Mouse (Mus musculus) gastrocnemius, adult 2 months (tissue): Measurements from ENCODE around the gene Tmem218. TPM values are rescaled to one million over a fixed set of nuclear protein-coding genes. Genes with fewer than 3 reads are reported as not detected.

Source experiments
- DNase-seq: peaks from one replicate; pipeline ENCODE4 v3.0.0; 2022
- H3K27ac ChIP-seq: fragments of 200-600 bp; 2 replicates; pipeline ENCODE4 v1.8.1; 2022; ENCODE audit warnings: mild to moderate bottlenecking
- H3K4me3 ChIP-seq: fragments of 200-600 bp; 2 replicates; pipeline ENCODE4 v1.8.1; 2022; ENCODE audit warnings: mild to moderate bottlenecking, moderate library complexity
- CTCF ChIP-seq: fragments of 200-600 bp; IDR thresholded peaks from 2 replicates; pipeline ENCODE4 v1.8.1; 2022; ENCODE audit warnings: antibody characterized with exemption, mild to moderate bottlenecking, moderate library complexity
- intact Hi-C: fragments of 180-260 bp; cut with DNase I; formaldehyde crosslinking; loops from one replicate; pipeline ENCODE4 v1.15.1; 2025
- long read RNA-seq, 2 experiments: library from polyadenylated mRNA; stranded (forward); transcript quantifications; one replicate each; pipeline ENCODE4 v2.0.0; 2021
- total RNA-seq, 2 experiments: library from RNA; stranded (reverse); gene quantifications; 2 replicates each; pipeline ENCODE4 v1.2.3; 2021

Gene Tmem218
- total RNA-seq, result 1 to 10 TPM; 2.5 to 4.2 TPM
- long read RNA-seq, experiment 1, partial matches to known transcripts, result 3 of 8 reads
- long read RNA-seq, experiment 1, other reads (novel, unspliced or antisense), result 1 of 8 reads
- long read RNA-seq, experiment 2, partial matches to known transcripts, result 0 of 6 reads
- long read RNA-seq, experiment 2, other reads (novel, unspliced or antisense), result 2 of 6 reads

GRCm38 (mm10) chr9:37207929-37208411 is at the start of gene Tmem218:
Gene Tmem218, plus strand, starts transcription at chr9:37208223.
- peak within 1 kb of the TSS; percentile 84 for H3K4me3 ChIP-seq
- peak within 1 kb of the TSS; percentile 95 for H3K27ac ChIP-seq
- intact Hi-C loops, result no loop called here
- DNase-seq, result peak; percentile 92
- no peak for TF ChIP-seq CTCF

DNA sequence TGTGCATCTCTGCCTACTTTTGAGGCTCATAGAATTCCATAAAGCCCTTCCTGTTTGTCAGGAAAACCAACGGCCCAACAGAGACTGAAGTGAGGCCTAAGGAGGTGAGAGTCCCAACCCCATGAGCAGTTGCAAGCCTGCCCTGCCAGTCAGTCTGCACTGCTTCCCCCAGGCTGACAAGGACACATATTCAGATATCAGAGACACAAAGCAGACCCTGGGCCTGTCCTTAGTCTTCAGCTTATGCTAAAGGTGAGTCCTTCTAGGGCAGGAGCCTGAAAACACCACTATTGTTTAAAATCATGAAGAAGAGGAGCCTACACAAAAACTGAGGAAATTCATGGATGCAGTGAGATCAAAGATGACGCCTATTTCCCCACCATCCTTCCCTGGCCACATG is 47.3 kb upstream of the Tmem218 start:
- Histone ChIP-seq H3K27ac (no peak overlapping the region), H3K4me3 (no peak overlapping the region)
- no peak for DNase-seq
- no peak for TF ChIP-seq CTCF
- intact Hi-C loops, result no loop called here

DNA sequence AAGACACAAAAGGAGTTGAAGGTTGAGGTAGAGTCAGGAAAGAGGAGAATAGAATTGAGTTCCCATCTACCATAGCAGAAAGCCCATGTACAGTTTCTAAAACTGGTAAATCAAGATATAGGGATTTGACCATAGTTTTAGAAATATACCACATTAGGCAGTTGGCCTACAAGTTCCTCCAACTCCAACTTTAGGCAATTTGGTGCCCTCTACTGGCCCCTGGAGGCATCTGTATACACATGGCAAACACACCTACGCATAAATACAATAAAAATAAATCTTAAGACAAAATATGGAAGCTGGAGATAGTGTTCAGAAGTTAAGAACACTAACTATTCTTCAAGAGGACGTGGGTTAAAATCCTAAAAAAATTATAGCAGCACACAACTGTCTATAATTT is 41.1 kb upstream of the Tmem218 start:
- DNase-seq, result no peak
- intact Hi-C loops, result no loop called here
- Histone ChIP-seq H3K27ac (no peak overlapping the region), H3K4me3 (no peak overlapping the region)
- TF ChIP-seq CTCF, result peak; percentile 36; the same call in 1 of the 2 replicates

DNA sequence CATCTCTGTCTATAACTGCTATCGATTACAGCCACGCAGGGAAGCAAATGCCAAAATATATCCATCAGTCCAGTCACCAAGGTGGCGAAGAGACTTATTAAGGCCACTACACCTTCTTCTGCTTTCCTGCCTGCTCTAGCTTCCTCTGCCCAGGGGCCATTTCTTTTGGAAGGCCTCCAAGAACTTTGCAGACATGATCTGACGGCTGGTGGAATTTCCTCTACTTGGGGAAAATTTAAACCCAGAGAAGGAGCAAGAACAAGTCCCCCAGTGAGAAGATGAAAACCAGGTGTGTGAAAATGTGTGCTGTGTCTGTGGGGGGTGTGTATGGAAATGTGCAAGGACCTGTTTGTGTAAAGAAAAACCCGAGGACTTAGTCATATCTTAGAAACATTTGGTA is 34.6 kb upstream of the Tmem218 start:
- no peak overlapping the region for H3K27ac ChIP-seq
- no peak for TF ChIP-seq CTCF
- no peak for DNase-seq
- intact Hi-C loops, result no loop called here
- H3K4me3 ChIP-seq, result no peak overlapping the region

DNA sequence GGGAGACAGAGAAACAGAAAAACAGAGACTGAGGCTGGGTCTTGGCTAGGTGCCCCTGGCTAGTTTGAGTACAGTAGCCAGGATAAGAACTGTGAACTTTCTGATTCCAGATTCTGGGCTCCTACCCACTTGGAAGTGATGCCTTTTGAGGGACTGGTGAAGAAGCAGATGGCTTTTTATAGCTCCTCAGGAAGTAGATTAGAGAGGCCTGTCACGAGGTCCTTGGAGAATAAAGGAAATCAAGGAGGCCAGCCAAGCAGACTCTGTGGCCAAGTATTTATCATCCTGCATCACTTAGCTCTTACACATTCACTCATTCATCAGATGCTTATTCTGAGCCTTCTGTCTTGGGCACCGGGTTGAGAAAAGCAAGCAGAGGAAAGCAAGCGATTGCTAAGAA is 32.0 kb upstream of the Tmem218 start:
- no peak for DNase-seq
- H3K4me3 ChIP-seq, result no peak overlapping the region
- intact Hi-C loops, result loop anchor here (5.0 kb wide), 1 partner anchor 151 kb away; no protein-coding TSS in a partner anchor
- TF ChIP-seq CTCF, result no peak
- no peak overlapping the region for H3K27ac ChIP-seq

DNA sequence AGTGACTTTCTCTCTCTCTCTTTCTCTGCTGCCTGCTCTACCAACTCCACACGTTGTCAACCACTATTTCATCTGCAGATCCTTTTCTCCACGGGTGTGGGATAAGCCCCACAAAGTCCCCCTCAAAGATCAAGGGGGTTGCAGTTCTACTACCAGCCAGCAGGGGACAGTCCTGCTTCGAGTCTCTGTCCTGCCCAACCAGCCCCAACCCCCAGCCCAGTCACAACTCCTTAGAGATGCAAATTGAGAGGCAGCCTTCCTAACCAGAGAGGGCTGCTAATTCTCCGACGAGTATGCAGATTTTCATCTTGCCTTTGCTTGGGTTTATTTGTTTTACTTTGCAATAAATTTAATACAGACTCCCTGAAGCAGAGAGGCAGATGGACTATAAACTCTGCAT is 30.9 kb upstream of the Tmem218 start:
- DNase-seq, result peak; percentile 61
- peak; percentile 99; the same call in 1 of the 2 replicates for TF ChIP-seq CTCF
- Histone ChIP-seq H3K4me3 (no peak overlapping the region), H3K27ac (no peak overlapping the region)
- intact Hi-C loops, result loop anchor here (1.0 to 5.0 kb wide), 2 partner anchors 53 to 150 kb away; no protein-coding TSS in a partner anchor

DNA sequence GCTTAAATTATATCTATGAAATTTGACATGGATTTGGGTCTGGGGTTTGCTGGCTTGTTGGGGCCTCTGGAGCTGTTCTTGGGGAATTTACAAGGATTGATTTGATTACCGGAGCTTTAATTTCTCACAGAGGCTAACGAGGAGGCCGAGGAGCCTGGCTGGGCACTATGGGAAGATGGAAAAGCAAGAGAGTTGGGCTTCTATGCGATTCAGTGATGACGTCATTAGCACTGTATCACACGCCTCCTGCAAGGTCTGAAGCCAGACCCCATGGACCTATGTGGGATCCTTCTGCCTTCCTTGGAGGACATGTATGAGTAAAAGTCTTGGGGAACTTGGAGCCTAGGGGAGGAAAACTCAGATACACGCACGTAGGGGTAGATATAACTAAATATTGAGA is 30.5 kb upstream of the Tmem218 start:
- no peak for DNase-seq
- TF ChIP-seq CTCF, result no peak
- Histone ChIP-seq H3K4me3 (no peak overlapping the region), H3K27ac (no peak overlapping the region)
- intact Hi-C loops, result loop anchor here (1.0 to 5.0 kb wide), 2 partner anchors 53 to 150 kb away; no protein-coding TSS in a partner anchor

DNA sequence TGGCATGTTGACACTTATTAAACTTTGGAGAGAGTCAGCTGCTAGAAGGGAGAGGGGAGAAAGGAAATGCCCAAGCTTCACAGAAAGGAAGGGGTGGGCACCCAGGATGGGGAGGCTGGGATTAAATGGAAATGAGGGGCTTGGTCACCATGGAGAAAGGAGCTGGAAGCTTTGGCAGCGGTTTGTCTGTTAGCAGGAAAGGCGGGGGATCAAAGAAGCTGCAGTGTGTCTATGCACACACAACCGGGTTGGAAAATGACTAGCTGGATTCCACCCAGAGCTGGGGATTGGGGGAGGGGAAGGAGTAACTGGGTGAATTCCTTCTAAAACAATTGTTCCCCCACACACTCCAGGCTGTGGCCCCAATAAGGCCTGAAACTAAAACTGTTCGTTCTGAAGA is 29.1 kb upstream of the Tmem218 start:
- Histone ChIP-seq H3K4me3 (no peak overlapping the region), H3K27ac (no peak overlapping the region)
- no peak for TF ChIP-seq CTCF
- DNase-seq, result no peak
- intact Hi-C loops, result loop anchor here (5.0 kb wide), 1 partner anchor 148 kb away; no protein-coding TSS in a partner anchor

GRCm38 (mm10) chr9:37179596-37179995 is 28.4 kb upstream of the Tmem218 start:
- Histone ChIP-seq H3K27ac (no peak overlapping the region), H3K4me3 (no peak overlapping the region)
- TF ChIP-seq CTCF, result no peak
- intact Hi-C loops, result loop anchor here (5.0 kb wide), 1 partner anchor 148 kb away; no protein-coding TSS in a partner anchor
- no peak for DNase-seq

- intact Hi-C loops, result no loop called here
- no peak for TF ChIP-seq CTCF
- DNase-seq, result no peak
- H3K4me3 ChIP-seq, result no peak overlapping the region
- no peak overlapping the region for H3K27ac ChIP-seq
Observed at GRCm38 (mm10) chr9:37181596-37181995, 26.4 kb upstream of the Tmem218 start.

DNA sequence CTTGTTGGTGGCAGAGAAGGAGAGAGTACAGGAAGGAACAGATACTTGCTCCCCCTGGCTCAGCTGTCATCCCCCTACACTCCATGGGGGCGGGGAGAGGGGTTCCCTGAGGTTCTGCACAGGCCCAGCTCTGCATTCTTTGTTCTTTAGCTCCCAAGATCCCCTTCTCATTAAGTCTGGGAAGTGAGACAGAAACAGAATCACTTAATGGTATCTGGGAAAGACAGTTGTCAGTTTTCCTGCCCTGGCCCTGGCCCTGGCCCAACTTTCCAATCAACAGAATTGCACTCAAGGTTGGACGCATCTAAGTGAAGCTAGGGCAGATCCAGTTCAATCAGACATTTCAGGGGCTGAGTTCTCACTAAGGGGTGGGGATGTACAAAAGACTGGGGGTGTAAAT is 24.8 kb upstream of the Tmem218 start:
- Histone ChIP-seq H3K4me3 (no peak overlapping the region), H3K27ac (no peak overlapping the region)
- intact Hi-C loops, result no loop called here
- DNase-seq, result no peak
- no peak for TF ChIP-seq CTCF

- no peak overlapping the region for H3K27ac ChIP-seq
- TF ChIP-seq CTCF, result no peak
Observed at GRCm38 (mm10) chr9:37187407-37187806, 20.6 kb upstream of the Tmem218 start.

GRCm38 (mm10) chr9:37188024-37188423 is 20.0 kb upstream of the Tmem218 start:
- no peak overlapping the region for H3K27ac ChIP-seq
- intact Hi-C loops, result no loop called here
- TF ChIP-seq CTCF, result no peak
- H3K4me3 ChIP-seq, result no peak overlapping the region
- DNase-seq, result no peak

More at GRCm38 (mm10) chr9:37187407-37187806, 20.6 kb upstream of the Tmem218 start:
- intact Hi-C loops, result no loop called here
- H3K4me3 ChIP-seq, result no peak overlapping the region
- no peak for DNase-seq

GRCm38 (mm10) chr9:37197067-37197466 is 11.0 kb upstream of the Tmem218 start:
- no peak for DNase-seq
- TF ChIP-seq CTCF, result peak; percentile 19; the same call in 1 of the 2 replicates
- intact Hi-C loops, result no loop called here
- H3K27ac ChIP-seq, result no peak overlapping the region
- 0 out of 2 replicates have a peak overlapping the region, but pooled peaks have one; percentile 7 for H3K4me3 ChIP-seq
